ENCODE assay signal across 13 mouse cellular contexts in the genomic region with DNA sequence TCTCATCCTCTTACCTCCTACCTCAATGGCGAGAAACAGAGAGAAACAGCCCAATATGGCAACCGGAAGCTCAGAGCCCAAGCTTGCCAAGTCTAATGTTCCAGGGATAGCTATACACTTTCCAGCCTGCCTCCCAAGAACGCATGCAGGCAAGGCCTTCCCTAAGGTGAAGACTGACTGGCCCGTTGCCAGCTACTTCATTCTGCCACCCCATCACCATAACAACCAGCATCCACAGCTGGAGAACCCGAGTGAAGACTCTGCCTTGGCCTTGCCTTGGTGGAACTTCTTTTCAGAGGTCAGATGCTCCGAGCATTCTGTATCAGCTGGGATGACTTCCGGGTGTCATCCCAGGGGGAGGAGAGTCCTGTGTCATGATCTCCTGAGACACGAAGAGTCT.
"Had no signal": no experiment of that assay in that cellular context is flagged by ENCODE, and none has a peak within 500 bp of the region (broad histone marks: within the 10 kb centered on the region; RNA-seq: fewer than 3 reads in every experiment).

No protein-coding gene starts in this region.

- H3K9me3 ChIP-seq: liver, embryonic 13.5 days; midbrain, embryonic 10.5 days; midbrain, embryonic 13.5 days had no signal

- H3K27me3 ChIP-seq: liver, embryonic 13.5 days; megakaryocyte, embryonic 14.5 days; midbrain, embryonic 13.5 days had no signal

- H3K9ac ChIP-seq: liver, embryonic 13.5 days; midbrain, embryonic 13.5 days had no signal

- H3K36me3 ChIP-seq: liver, embryonic 13.5 days; midbrain, embryonic 10.5 days; midbrain, embryonic 13.5 days had no signal

- H3K4me2 ChIP-seq: liver, embryonic 13.5 days; midbrain, embryonic 13.5 days had no signal

- H3K4me3 ChIP-seq: liver, embryonic 13.5 days; megakaryocyte, embryonic 14.5 days; midbrain, embryonic 10.5 days; midbrain, embryonic 13.5 days had no signal

- ATAC-seq: lung, postnatal 0 days; midbrain, embryonic 13.5 days had no signal

- H3K4me1 ChIP-seq: liver, embryonic 13.5 days; megakaryocyte, embryonic 14.5 days had no signal

- H3K27ac ChIP-seq: liver, embryonic 13.5 days; midbrain, embryonic 13.5 days had no signal

- DNase-seq: kidney, adult 18-20 months; kidney, adult 9 months; kidney, postnatal 14 days; kidney, postnatal 4 days; liver, embryonic 13.5 days; lung, adult 2 months; lung, postnatal 36 days; thymus, adult 18-20 months; thymus, postnatal 36 days had no signal
